Mouse (Mus musculus) embryo, embryonic 9.5 days (tissue): ENCODE results near the gene Rnps1.
"Not testable (repeated sequence)": the region's sequence is repeated elsewhere in the genome, so short reads cannot be mapped to it uniquely, and the experiment has no call there.

Experiments
- DNase-seq: peaks from one replicate; pipeline ENCODE4 v3.0.0-alpha.2; 2017; ENCODE audit errors: extremely low spot score

The Rnps1 gene

DNA sequence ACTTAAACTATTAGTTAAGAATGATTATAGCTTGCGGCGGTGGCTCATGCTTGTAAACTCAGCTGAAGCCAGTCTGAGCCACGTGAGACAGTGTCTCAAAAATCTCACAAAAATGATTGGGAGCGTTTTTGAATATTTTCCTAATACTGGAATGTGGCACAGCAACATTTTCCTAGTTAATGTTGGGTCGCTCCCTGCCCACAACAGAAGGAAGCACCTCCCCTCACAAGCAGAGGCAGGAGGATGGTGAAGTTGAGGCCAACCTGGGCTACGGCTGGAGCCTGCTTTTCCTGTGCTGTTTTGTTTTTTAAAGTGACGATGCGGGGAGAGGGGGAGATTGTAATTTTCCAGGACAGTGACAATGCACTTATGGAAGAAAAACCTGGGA, 12.8 kb downstream of the Rnps1 start:
- DNase-seq, result no peak

DNA sequence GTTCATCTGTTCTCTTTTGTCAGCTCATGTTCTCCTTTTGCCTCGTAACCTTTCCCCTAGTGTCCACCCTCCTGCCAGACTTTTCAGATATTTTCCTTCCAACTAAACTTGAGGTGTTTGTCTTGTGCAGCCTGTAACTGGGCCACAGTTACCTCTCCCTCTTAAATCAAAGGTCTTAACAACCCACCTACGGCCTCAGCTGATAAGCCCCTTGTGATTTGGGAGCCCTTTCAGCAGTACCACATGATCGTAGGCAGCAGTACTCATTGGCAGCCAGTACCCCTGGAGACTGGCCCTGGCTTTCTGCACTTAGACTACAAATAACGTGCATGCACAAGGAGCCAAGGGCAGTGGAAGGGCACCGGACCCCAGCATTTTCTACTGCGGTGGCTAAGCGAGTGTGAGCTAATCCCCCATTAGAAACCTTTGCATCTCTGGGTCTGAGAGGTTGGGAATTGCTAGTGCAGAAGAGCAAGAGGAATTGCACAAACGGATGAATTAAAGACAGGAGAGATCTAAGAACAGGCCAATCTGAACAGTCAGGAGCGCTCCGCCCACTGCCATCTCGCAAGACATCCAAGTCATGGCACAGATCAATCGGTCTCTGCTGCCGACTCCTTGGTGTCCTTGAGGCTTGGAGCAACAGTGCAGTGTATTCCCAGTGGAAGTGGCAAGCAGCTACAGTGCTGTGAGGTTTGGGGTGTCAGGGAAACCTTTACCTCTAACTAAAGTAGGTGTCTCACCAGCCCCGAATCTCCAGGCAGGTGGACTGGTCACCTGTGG, 15.0 kb downstream of the Rnps1 start:
- no peak for DNase-seq

DNA sequence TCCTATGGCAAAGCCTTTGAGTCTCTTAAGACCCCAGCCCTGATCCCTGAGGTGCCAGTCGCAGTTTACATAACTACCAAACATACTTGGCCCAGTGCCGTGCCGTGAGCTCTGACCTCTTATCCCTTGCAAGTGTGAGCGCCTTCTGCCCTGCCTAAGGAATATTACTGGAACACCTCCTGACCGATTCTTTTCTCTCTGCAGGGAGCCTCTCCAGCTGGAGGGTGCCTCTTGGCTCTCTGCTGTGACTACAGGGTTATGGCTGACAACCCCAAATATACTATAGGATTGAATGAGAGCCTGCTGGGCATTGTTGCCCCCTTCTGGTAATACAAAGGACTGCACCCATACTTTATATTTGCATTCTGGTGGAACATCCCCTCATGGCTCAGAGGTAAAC, 22.7 kb downstream of the Rnps1 start:
- peak; percentile 49 for DNase-seq

DNA sequence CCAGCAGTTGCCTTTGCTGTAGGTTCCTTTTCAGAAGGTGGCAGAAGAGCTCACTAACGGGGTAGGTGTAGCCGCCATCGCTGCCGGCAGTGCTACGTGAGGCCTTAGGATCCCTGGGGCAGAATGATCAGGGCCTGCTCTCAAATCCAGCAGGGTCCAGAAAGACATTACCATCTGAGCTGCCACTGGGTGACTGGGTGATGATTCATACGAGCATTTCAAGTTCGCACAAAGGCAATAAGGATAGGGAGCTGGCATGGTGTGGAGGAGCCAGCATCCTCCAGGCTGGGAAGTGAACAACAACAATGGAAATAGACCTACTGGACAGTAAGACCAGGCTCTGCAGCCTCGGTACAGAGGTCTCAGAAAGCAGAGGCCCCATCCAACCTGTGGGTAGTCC, 26.0 kb downstream of the Rnps1 start:
- no peak for DNase-seq

DNA sequence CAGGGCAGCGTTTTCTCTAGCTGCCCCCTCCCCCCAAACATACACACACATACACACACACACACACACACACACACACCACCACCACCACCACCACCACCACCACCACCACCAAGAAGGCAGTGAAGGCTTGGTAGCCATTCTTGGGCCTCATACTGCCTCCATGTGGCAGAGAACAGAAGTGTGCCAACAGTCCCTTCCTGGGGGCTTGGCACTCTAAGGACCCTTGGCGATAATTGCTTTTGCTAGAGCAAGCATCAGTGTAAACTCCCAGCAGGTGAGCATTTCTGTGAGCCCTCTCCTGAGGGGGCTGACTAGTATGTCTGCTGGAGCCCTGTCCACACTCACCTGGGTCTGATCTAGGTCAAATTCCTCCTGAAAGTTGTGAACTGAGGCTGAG, 26.8 kb downstream of the Rnps1 start:
- DNase-seq, result no peak

DNA sequence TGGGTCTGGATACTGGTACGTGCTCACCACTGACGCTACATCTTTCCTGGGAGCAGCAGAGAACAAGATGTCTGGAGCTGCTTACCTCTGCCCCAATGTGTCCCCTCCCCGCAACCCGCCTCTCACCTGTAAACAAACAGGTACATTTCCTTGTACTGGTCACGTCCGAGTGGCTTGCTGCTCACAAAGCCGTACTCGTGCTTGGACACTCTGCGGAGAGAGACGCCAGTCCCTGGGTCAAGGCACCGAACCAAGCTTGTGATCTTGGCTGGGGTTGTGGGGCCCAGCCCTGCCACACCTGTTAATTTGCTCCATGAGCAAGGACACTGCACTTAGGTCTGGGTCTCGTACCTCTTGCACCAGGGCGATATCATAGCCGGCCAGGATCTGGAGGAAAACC, 27.7 kb downstream of the Rnps1 start:
- no peak for DNase-seq

DNA sequence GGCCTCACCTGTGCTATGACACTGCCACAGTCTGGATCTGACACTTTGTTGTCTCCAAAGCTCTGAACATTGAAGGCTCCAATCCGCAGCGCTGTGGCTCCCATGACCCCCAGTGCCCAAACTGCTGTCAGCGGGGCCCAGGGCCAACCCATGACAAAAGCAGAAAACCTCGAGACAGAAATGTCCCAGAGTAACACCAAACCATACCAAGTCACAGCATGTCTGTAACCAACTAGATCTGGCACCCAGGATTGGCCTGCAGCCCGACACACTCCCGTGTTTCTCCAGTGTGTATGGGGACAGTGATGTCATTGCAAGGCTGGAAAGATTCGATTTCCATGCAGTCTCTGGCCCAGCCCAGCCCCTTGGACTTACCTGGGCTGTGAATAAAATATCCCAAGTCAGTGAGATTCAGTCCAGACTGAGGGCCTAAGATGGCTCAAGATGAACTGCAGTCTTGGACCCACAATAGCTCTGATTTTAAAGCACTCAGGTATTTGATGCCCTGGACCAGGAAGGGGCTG, 28.3 kb downstream of the Rnps1 start, which contains the start of gene Dnase1l2:
Gene Dnase1l2, minus strand, starts transcription at position 474 of the 524 bp plus-strand sequence.
- DNase-seq, result no peak

DNA sequence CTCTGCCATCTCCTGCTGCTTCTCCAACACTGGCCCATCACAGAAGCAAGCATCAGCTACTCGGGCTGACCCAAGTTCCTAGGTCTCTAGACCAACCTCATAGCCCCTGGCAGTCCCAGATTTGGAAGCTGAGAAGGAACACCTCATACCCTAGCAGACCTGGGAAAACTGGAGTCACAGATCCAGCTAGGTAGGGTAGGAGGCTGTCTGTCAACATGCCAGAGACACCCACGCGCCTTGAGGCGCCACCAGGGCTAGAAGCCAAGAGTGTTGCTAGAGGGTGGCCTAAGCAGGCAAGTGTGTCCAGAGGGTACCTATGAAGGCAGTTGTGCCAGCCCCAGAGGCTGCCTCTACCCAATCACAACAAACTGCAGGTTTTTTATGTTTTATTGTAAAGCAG, 29.0 kb downstream of the Rnps1 start:
- no peak for DNase-seq

DNA sequence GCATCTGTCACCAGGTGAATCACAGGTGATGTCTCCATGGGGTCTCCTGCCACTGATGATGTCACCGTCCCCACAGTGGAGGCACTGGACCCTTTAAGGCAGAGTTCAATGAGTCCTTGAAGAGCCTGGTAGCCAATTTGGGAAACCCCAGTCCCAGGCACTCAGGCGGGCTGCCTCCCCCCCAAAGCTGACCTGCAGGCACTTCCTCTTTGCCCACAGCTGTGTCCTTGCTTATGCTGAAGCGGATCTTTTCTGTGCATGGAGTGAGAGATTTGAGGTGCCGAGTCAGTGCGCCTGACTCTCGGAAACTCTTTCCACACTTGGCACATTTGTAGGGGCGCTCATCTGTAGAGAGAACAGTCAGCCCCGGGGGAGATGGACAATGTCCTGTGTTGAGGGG, 32.2 kb downstream of the Rnps1 start:
- no peak for DNase-seq

DNA sequence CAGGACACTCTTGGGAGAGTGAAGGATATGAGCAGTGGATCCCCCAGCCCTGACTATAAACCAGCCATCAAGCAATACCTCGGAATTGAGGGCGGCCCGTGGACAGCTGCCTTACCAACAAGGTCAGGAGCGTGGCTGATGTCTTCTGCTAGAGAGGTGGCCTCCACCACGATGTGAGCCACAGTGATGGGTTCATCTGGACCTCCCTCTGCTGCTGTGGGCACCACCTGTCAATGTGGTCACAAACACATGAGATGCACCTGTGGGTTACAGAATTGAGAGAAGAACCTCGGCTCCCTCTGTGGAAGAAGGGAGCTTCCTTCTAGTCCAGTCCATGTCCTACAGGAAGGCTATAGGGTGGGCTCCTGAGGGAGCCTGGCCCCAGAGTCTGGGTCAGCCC, 35.1 kb downstream of the Rnps1 start:
- no peak for DNase-seq

DNA sequence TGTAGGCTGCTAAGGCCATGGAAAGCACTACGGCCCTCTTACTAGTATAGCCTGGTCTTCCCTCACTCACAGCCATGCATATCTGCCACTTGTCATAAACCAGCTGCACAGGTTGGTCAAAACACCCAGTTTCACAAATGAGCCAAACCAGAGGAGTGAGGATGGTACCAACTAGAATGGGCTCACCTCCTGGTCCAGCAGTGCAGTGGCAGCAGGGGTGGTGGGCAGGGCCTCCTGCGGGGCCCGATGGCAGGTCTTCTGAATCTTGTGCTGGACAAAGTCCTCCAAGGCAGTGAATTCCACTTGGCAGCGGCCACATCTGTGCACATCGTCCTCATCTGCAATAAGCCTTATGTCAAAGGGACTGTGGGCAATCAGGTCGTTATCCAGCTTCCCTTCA, 36.9 kb downstream of the Rnps1 start:
- no peak for DNase-seq

DNA sequence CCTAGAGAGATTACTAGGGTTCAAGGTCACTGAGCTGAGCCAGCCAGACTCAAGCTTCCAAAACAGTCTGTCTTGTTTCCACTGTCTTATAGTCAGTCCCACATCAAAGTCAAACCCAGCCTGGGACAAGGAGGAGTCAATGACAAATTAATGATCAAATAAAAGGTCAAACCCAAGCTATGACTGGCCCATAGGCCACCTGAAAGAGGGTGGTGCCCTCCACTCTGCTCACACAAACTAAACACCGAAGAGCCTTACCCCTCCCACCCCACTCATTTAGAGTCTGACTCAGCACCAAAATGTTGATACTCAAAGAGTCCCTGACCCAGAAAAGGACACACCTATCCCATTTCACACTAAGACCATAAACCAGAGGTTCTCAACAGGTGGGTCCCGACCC, 39.0 kb downstream of the Rnps1 start:
- DNase-seq, result no peak

DNA sequence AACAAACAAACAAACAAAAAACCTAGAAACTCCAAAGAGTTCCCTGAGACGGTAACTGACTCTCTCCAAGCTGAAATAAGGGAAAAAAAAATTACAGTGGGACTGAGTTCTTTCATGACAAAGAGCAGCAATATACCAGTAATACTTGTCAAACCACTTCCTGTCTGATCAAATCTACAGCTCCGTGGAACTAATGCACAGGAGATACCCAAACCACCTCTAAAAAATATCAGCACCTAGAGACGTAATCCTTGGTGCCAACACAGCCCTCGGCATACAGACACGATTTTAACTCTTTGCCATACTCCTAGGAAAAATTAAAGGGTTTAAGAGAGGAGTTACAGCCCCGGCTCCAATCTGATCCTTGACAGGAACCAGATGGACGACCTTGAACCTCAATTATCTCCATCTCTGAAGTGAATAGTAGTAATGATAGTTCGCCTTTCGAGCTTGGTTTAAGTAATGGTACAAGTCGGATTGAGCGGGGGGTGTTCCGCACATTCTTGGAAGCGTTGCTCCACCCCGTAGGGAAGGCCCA, 39.9 kb downstream of the Rnps1 start:
- no peak for DNase-seq

DNA sequence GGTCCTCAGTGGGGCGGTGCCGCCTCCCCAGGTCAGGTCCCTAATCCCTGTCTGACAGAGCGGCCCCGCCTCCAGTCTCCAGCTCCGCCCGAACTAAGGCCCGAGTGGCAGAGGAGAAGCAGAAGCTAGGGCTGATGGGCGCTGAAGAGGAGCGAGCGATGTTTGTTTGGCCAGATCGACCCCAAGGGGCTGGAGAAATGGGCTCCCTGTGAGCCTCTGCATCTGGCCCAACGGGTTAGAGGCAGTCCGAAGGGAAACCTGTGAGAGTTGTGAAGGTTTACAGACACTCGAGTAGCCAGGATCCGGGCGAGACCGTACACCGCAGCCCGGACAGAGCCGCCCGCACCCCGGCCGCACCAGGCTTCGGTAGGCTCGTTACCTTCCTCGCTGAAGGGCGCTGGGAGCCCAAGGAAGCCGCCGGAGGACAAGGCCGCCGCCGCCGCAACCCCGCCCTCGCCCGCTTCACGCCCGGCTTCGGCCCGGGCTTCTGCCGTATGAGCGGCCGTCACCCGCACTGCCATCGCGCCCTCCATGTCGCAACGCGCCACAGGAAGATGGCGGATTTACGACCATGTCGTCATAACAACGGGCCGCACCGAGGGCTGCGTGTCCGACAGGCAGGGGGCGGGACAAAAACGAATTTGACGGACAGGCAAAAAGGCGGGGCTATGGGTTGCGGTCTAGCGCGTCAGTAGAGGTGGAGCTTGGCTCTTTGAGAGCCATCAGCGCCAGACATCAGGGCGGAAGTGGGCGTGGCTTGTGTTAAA, 40.6 kb downstream of the Rnps1 start:
- DNase-seq, result peak; percentile 100

DNA sequence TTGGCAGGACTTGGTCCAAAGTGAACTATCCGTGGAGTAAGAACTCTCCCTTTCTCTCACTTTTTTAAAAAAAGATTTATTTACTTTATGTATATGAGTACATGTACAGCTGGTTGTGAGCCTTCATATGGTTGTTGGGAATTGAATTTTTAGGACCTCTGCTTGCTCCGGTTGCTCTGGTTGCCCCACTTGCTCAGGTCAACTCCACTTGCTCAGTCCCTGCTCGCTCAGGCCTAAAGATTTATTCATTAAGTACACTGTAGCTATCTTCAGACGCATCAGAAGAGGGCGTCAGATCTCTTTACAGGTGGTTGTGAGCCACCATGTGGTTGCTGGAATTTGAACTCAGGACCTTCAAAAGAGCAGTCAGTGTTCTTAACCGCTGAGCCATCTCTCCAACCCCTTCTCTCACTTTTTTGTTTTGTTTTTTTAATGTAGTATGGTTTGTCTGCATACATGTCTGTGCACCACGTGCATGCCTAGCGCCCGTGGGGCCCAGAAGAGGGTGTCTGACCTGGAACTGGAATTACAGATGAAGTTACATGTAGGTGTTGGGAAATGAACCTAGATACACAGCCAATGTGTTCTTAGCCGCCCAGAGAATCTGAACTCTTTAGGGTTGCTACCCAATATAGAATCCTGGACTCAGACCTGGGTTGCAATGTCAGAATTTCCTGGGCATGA, 41.3 kb downstream of the Rnps1 start:
- DNase-seq, result not testable (repeated sequence)

DNA sequence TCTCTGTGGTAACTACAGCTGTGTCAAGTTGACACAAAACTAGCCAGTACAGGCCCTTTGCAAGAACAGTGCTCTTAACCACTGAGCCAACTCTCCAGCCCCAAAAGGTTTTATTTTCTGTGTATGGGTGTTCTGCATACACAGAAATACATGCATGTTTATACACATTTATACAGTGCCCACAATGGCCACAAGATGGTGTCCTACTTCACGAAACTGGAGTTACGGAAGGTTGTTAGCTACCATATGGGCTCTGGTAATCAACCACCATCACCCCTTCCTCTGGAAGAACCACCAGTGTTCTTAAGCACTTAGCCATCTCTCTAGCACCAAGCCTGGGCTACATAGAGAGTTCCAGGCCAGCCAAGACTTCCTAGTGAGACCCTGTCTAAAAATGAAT, 47.2 kb downstream of the Rnps1 start:
- no peak for DNase-seq

DNA sequence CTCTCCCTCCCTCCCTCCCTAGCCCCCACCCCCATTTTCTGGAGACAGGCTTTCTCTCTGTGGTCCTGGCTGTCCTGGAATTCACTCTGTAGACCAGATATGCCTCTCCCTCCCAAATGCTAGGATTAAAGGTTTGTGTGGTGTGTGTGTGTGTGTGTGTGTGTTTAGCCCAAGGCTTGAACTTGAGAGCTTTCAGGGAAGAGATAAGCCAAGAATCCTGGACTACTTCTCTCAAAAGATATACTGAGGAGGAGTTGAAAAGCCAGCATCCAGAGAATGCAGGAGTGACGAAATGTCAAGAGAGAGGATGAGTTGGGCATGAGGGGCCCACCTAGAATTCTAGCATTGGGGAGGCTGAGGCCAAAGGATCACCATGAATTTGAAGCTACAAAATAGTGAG, 48.6 kb downstream of the Rnps1 start:
- no peak for DNase-seq

DNA sequence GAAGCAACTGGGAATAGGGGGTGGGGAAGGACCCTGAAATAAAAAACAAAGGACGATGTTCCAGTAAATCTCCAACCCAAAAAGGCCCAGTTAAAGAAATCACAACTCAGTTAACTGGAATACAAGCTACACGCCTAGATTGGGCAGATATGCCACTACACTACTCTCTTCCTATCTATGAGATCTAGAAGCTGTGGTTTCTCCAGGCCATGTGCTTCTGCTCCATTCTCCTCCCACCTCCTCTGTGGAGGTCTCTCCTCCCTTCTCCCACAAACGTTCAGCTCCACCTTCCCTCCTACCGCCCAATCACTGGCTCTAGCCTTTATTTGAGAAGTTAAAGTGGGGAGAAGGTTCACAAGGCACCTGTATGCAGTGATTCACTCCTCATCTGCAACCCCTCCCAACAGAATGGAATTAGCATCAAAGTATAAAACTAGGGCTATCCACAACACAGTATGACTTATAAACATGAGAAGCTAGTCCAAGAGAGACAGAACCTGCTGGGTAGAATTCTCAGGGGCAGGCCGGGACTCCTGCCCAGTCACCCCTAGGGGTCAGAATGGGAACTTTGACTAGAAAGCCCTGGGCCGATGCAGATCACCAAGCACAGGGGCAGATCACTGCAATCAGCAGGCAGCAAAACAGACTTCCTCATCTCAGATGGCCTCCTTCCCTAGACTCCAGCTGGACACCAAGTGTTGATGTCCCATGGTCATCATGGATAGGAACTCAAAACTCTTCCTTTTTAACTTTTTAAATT, 49.2 kb downstream of the Rnps1 start:
- no peak for DNase-seq

DNA sequence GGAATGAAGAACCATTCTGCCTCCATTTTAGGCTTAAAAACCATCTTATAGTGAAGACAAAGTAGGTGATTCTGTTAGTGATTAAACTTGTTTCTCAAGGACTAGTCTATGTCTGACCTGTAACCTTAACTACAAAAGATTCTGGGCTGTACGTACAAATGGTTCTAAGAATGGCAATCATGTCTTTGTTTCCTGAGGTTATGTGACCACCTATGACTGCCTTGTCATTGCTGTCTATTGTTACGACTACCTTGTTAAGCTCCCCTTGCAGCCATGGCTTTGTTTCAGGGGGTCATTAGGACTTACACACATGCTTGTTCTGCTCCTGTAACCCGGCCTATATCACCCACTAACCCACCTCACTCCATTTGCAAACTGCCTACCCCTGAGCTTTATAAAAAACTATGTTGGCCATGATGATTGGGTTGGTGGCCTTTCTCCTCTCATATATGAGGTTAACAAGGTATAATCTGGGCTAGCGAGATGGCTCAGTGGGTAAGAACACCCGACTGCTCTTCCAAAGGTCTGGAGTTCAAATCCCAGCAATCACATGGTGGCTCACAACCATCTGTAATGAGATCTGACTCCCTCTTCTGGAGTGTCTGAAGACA, 54.4 kb downstream of the Rnps1 start:
- no peak for DNase-seq

DNA sequence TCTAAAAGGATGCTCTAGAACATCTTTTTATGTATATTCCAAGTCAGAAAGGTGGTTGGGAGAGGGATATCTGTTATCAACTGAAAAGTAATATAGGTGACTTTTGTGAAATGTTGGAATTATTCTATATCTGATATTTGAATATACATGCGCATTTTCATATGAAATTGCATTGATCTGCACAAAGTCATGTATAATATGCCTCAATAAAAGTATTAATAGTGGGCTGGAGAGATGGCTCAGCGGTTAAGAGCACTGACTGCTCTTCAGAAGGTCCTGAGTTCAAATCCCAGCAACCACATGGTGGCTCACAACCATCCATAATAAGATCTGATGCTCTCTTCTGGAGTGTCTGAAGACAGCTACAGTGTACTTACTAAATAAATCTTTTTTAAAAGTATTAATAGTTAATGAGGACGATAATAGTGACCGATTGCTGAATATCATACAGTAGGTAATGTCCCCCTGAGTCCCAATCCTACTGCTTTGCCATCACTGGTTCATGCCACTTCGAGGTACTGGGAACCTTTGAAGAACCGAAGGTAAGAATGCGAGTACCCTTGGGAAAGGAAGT, 55.1 kb downstream of the Rnps1 start:
- DNase-seq, result no peak
